Mouse (Mus musculus) left cerebral cortex, postnatal 14 days (tissue): ENCODE data around the gene Gm10718. TPM values are rescaled to one million over a fixed set of nuclear protein-coding genes. Genes with fewer than 3 reads are reported as not detected.
"Not testable (repeated sequence)": the region's sequence is repeated elsewhere in the genome, so short reads cannot be mapped to it uniquely, and the experiment has no call there.

ENCODE experiments used
- DNase-seq, 2 experiments: peaks; one replicate each; pipeline ENCODE4 v3.0.0; 2021 to 2022; ENCODE audit warnings: low spot score in 2 of 2, mixed read lengths in 1 of 2
- intact Hi-C: fragments of 180-260 bp; cut with DNase I; formaldehyde crosslinking; loops from one replicate; pipeline ENCODE4 v1.15.1; 2025
- long read RNA-seq, 2 experiments: library from polyadenylated mRNA; stranded (forward); transcript quantifications; one replicate each; pipeline ENCODE4 v2.0.0; 2021
- total RNA-seq, 2 experiments: library from RNA; stranded (reverse); gene quantifications; 2 replicates each; pipeline ENCODE4 v1.2.3; 2021

Gene Gm10718
- under 1 TPM in 1 of 2 experiments, not detected in 1; 0.72 TPM for total RNA-seq
- long read RNA-seq, experiment 1 = 0 reads
- long read RNA-seq, experiment 2 = 0 reads

DNA sequence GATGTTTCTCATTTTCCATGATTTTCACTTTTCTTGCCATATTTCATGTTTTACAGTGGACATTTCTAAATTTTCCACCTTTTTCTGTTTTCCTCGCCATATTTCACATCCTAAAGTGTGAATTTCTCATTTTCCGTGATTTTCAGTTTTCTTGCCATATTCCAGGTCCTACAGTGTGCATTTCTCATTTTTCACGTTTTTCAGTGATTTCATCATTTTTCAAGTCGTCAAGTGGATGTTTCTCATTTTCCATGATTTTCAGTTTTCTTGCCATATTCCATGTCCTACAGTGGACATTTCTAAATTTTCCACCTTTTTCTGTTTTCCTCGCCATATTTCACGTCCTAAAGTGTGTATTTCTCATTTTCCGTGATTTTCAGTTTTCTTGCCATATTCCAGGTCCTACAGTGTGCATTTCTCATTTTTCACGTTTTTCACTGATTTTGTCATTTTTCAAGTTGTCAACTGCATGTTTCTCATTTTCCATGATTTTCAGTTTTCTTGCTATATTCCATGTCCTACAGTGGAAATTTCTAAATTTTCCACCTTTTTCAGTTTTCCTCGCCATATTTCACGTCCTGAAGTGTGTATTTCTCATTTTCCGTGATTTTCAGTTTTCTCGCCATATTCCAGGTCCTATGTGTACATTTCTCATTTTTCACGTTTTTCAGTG, at the start of gene Gm10718:
TSS of gene Gm10718 (plus strand) at position 236 of the 673 bp plus-strand sequence.
- intact Hi-C loops = not testable (repeated sequence)
- peak; percentile 8 to 34 for DNase-seq

DNA sequence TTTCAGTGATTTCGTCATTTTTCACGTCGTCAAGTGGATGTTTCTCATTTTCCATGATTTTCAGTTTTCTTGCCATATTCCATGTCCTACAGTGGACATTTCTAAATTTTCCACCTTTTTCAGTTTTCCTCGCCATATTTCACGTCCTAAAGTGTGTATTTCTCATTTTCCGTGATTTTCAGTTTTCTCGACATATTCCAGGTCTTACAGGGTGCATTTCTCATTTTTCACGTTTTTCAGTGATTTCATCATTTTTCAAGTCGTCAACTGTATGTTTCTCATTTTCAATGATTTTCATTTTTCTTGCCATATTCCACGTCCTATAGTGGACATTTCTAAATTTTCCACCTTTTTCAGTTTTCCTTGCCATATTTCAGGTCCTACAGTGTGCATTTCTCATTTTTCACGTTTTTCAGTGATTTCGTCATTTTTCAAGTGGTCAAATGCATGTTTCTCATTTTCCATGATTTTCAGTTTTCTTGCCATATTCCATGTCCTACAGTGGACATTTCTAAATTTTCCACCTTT, 22.8 kb upstream of the Gm10718 start, which contains the start of gene Gm10722:
TSS of gene Gm10722 (plus strand) at position 478 of the 528 bp plus-strand sequence.
- intact Hi-C loops = not testable (repeated sequence)
- peak in 1 of 2 experiments; percentile 8 for DNase-seq

DNA sequence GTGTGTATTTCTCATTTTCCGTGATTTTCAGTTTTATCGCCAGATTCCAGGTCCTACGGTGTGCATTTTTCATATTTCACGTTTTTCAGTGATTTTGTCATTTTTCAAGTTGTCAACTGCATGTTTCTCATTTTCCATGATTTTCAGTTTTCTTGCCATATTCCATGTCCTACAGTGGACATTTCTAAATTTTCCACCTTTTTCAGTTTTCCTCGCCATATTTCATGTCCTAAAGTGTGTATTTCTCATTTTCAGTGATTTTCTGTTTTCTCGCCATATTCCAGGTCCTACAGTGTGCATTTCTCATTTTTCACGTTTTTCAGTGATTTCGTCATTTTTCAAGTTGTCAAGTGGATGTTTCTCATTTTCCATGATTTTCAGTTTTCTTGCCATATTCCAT, 22.3 kb upstream of the Gm10718 start:
- intact Hi-C loops = not testable (repeated sequence)
- DNase-seq = peak; percentile 2 to 51

DNA sequence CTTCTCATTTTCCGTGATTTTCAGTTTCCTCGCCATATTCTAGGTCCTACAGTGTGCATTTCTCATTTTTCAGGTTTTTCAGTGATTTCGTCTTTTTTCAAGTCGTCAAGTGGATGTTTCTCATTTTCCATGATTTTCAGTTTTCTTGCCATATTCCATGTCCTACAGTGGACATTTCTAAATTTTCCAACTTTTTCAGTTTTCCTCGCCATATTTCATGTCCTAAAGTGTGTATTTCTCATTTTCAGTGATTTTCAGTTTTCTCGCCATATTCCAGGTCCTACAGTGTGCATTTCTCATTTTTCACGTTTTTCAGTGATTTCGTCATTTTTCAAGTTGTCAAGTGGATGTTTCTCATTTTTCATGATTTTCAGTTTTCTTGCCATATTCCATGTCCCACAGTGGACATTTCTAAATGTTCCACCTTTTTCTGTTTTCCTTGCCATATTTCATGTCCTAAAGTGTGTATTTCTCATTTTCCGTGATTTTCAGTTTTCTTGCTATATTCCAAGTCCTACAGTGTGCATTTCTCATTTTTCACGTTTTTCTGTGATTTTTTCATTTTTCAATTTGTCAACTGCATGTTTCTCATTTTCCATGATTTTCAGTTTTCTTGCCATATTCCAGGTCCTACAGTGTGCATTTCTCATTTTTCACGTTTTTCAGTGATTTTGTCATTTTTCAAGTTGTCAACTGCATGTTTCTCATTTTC, 21.2 kb upstream of the Gm10718 start:
- intact Hi-C loops = not testable (repeated sequence)

DNA sequence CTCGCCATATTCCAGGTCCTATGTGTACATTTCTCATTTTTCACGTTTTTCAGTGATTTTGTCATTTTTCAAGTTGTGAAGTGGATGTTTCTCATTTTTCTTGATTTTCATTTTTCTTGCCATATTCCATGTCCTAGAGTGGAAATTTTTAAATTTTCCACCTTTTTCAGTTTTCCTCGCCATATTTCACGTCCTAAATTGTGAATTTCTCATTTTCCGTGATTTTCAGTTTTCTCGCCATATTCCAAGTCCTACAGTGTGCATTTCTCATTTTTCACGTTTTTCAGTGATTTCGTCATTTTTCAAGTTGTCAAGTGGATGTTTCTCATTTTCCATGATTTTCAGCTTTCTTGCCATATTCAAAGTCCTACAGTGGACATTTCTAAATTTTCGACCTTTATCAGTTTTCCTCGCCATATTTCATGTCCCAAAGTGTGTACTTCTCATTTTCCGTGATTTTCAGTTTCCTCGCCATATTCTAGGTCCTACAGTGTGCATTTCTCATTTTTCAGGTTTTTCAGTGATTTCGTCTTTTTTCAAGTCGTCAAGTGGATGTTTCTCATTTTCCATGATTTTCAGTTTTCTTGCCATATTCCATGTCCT, 20.5 kb upstream of the Gm10718 start, which contains the start of gene Gm11168:
TSS of gene Gm11168 (plus strand) at position 553 of the 603 bp plus-strand sequence.
- DNase-seq, intact Hi-C loops: not testable (repeated sequence)

More for the DNA sequence above, 21.2 kb upstream of the Gm10718 start:
- DNase-seq = peak; percentile 100

DNA sequence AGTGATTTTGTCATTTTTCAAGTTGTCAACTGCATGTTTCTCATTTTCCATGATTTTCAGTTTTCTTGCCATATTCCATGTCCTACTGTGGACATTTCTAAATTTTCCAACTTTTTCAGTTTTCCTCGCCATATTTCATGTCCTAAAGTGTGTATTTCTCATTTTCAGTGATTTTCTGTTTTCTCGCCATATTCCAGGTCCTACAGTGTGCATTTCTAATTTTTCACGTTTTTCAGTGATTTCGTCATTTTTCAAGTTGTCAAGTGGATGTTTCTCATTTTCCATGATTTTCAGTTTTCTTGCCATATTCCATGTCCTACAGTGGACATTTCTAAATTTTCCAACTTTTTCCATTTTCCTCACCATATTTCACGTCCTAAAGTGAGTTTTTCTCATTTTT, 17.2 kb upstream of the Gm10718 start:
- DNase-seq, intact Hi-C loops: not testable (repeated sequence)

DNA sequence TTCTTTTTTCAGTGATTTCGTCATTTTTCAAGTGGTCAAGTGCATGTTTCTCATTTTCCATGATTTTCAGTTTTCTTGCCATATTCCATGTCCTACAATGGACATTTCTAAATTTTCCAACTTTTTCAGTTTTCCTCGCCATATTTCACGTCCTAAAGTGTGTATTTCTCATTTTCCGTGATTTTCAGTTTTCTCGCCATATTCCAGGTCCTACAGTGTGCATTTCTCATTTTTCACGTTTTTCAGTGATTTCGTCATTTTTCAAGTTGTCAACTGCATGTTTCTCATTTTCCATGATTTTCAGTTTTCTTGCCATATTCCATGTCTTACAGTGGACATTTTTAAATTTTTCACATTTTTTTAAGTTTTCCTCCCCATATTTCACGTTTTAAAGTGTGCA, 16.7 kb upstream of the Gm10718 start:
- intact Hi-C loops = not testable (repeated sequence)
- DNase-seq = peak; percentile 91 to 98

DNA sequence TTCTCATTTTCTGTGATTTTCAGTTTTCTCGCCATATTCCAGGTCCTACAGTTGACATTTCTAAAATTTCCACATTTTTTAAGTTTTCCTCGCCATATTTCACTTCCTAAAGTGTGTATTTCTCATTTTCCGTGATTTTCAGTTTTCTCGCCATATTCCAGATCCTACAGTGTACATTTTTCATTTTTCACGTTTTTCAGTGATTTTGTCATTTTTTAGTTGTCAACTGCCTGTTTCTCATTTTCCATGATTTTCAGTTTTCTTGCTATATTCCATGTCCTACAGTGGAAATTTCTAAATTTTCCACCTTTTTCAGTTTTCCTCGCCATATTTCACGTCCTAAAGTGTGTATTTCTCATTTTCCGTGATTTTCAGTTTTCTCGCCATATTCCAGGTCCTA, 16.1 kb upstream of the Gm10718 start:
- intact Hi-C loops, DNase-seq: not testable (repeated sequence)

DNA sequence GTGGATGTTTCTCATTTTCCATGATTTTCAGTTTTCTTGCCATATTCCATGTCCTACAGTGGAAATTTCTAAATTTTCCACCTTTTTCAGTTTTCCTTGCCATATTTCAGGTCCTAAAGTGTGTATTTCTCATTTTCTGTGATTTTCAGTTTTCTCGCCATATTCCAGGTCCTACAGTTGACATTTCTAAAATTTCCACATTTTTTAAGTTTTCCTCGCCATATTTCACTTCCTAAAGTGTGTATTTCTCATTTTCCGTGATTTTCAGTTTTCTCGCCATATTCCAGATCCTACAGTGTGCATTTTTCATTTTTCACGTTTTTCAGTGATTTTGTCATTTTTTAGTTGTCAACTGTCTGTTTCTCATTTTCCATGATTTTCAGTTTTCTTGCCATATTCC, 14.0 kb upstream of the Gm10718 start:
- intact Hi-C loops, DNase-seq: not testable (repeated sequence)

DNA sequence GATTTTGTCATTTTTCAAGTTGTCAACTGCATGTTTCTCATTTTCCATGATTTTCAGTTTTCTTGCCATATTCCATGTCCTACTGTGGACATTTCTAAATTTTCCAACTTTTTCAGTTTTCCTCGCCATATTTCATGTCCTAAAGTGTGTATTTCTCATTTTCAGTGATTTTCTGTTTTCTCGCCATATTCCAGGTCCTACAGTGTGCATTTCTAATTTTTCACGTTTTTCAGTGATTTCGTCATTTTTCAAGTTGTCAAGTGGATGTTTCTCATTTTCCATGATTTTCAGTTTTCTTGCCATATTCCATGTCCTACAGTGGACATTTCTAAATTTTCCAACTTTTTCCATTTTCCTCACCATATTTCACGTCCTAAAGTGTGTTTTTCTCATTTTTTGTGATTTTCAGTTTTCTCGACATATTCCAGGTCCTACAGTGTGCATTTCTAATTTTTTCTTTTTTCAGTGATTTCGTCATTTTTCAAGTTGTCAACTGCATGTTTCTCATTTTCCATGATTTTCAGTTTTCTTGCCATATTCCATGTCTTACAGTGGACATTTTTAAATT, 11.2 kb upstream of the Gm10718 start:
- intact Hi-C loops, DNase-seq: not testable (repeated sequence)

DNA sequence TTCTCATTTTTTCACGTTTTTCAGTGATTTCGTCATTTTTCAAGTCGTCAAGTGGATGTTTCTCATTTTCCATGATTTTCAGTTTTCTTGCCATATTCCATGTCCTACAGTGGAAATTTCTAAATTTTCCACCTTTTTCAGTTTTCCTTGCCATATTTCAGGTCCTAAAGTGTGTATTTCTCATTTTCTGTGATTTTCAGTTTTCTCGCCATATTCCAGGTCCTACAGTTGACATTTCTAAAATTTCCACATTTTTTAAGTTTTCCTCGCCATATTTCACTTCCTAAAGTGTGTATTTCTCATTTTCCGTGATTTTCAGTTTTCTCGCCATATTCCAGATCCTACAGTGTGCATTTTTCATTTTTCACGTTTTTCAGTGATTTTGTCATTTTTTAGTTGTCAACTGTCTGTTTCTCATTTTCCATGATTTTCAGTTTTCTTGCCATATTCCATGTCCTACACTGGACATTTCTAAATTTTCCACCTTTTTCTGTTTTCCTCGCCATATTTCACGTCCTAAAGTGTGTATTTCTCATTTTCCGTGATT, 10.5 kb upstream of the Gm10718 start, which contains the start of gene Gm10721:
TSS of gene Gm10721 (plus strand) at position 408 of the 547 bp plus-strand sequence.
- intact Hi-C loops, DNase-seq: not testable (repeated sequence)

DNA sequence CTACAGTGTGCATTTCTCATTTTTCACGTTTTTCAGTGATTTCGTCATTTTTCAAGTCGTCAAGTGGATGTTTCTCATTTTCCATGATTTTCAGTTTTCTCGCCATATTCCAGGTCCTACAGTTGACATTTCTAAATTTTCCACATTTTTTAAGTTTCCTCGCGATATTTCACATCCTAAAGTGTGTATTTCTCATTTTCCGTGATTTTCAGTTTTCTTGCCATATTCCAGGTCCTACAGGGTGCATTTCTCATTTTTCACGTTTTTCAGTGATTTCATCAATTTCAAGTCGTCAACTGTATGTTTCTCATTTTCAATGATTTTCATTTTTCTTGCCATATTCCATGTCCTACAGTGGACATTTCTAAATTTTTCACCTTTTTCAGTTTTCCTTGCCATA, 8.0 kb upstream of the Gm10718 start, which contains the start of gene Gm10720:
TSS of gene Gm10720 (plus strand) at position 301 of the 400 bp plus-strand sequence.
- DNase-seq, intact Hi-C loops: not testable (repeated sequence)

DNA sequence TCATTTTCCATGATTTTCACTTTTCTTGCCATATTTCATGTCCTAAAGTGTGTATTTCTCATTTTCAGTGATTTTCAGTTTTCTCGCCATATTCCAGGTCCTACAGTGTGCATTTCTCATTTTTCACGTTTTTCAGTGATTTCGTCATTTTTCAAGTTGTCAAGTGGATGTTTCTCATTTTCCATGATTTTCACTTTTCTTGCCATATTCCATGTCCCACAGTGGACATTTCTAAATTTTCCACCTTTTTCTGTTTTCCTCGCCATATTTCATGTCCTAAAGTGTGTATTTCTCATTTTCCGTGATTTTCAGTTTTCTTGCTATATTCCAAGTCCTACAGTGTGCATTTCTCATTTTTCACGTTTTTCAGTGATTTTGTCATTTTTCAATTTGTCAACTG, 7.5 kb upstream of the Gm10718 start:
- intact Hi-C loops = not testable (repeated sequence)
- DNase-seq = peak in 1 of 2 experiments; percentile 6

DNA sequence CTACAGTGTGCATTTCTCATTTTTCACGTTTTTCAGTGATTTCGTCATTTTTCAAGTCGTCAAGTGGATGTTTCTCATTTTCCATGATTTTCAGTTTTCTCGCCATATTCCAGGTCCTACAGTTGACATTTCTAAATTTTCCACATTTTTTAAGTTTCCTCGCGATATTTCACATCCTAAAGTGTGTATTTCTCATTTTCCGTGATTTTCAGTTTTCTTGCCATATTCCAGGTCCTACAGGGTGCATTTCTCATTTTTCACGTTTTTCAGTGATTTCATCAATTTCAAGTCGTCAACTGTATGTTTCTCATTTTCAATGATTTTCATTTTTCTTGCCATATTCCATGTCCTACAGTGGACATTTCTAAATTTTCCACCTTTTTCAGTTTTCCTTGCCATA, 6.2 kb upstream of the Gm10718 start, which contains the start of gene Gm10719:
TSS of gene Gm10719 (plus strand) at position 301 of the 400 bp plus-strand sequence.
- intact Hi-C loops, DNase-seq: not testable (repeated sequence)

DNA sequence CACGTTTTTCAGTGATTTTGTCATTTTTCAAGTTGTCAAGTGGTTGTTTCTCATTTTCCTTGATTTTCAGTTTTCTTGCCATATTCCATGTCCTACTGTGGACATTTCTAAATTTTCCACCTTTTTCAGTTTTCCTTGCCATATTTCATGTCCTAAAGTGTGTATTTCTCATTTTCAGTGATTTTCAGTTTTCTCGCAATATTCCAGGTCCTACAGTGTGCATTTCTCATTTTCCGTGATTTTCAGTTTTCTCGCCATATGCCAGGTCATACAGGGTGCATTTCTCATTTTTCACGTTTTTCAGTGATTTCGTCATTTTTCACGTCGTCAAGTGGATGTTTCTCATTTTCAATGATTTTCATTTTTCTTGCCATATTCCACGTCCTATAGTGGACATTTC, 4.4 kb upstream of the Gm10718 start:
- intact Hi-C loops = not testable (repeated sequence)

DNA sequence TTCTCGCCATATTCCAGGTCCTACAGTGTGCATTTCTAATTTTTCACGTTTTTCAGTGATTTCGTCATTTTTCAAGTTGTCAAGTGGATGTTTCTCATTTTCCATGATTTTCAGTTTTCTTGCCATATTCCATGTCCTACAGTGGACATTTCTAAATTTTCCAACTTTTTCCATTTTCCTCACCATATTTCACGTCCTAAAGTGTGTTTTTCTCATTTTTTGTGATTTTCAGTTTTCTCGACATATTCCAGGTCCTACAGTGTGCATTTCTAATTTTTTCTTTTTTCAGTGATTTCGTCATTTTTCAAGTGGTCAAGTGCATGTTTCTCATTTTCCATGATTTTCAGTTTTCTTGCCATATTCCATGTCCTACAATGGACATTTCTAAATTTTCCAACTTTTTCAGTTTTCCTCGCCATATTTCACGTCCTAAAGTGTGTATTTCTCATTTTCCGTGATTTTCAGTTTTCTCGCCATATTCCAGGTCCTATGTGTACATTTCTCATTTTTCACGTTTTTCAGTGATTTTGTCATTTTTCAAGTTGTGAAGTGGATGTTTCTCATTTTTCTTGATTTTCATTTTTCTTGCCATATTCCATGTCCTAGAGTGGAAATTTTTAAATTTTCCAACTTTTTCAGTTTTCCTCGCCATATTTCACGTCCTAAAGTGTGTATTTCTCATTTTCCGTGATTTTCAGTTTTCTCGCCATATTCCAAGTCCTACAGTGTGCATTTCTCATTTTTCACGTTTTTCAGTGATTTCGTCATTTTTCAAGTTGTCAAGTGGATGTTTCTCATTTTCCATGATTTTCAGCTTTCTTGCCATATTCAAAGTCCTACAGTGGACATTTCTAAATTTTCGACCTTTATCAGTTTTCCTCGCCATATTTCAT, 3.3 kb upstream of the Gm10718 start:
- intact Hi-C loops = not testable (repeated sequence)
- peak; percentile 72 to 90 for DNase-seq

More for the DNA sequence above, 4.4 kb upstream of the Gm10718 start:
- DNase-seq = peak; percentile 13 to 90

DNA sequence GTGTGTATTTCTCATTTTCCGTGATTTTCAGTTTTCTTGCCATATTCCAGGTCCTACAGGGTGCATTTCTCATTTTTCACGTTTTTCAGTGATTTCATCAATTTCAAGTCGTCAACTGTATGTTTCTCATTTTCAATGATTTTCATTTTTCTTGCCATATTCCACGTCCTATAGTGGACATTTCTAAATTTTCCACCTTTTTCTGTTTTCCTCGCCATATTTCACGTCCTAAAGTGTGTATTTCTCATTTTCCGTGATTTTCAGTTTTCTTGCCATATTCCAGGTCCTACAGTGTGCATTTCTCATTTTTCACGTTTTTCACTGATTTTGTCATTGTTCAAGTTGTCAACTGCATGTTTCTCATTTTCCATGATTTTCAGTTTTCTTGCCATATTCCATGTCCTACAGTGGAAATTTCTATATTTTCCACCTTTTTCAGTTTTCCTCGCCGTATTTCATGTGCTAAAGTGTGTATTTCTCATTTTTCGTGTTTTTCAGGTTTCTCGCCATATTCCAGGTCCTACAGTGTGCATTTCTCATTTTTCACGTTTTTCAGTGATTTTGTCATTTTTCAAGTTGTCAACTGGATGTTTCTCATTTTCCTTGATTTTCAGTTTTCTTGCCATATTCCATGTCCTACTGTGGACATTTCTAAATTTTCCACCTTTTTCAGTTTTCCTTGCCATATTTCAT, 885 bp upstream of the Gm10718 start:
- peak; percentile 75 to 90 for DNase-seq
- intact Hi-C loops = not testable (repeated sequence)
